Mouse (Mus musculus) hindbrain, embryonic 12.5 days (tissue): ENCODE data around the gene Rras2. TPM values are rescaled to one million over a fixed set of nuclear protein-coding genes. Genes with fewer than 3 reads are reported as not detected.
A peak's percentile ranks its signal among the peaks of the same experiment; 100 is the strongest.

Experiments
- ATAC-seq: fragments of 200-750 bp; cut with Nextera tagmentation; 2 replicates; pipeline ENCODE4 v1.8.0; 2017; ENCODE audit warnings: moderate TSS enrichment; ENCODE audit not compliant: low FRiP score
- H3K27ac ChIP-seq: fragments of 300-500 bp; sonication (generic); 2 replicates; pipeline ENCODE4 v1.5.1; 2016; ENCODE audit warnings: mild to moderate bottlenecking
- H3K27me3 ChIP-seq: fragments of 300-500 bp; sonication (generic); 2 replicates; pipeline ENCODE4 v1.6.1; 2016; ENCODE audit warnings: mild to moderate bottlenecking
- H3K36me3 ChIP-seq: fragments of 300-500 bp; sonication (generic); 2 replicates; pipeline ENCODE4 v1.6.1; 2016; ENCODE audit warnings: mild to moderate bottlenecking
- H3K4me1 ChIP-seq: fragments of 300-500 bp; sonication (generic); 2 replicates; pipeline ENCODE4 v1.6.1; 2016
- H3K4me2 ChIP-seq: fragments of 300-500 bp; sonication (generic); replicated peaks from 2 replicates; pipeline ENCODE4 v1.6.1; 2016; ENCODE audit warnings: mild to moderate bottlenecking
- H3K4me3 ChIP-seq: fragments of 300-500 bp; sonication (generic); 2 replicates; pipeline ENCODE4 v1.5.1; 2016; ENCODE audit warnings: mild to moderate bottlenecking
- H3K9ac ChIP-seq: fragments of 300-500 bp; sonication (generic); 2 replicates; pipeline ENCODE4 v1.6.1; 2016; ENCODE audit warnings: mild to moderate bottlenecking, moderate library complexity
- H3K9me3 ChIP-seq: fragments of 300-500 bp; sonication (generic); replicated peaks from 2 replicates; pipeline ENCODE4 v1.6.1; 2016; ENCODE audit warnings: mild to moderate bottlenecking
- WGBS: fragments of 180-500 bp; shearing (Covaris S2); methylation state at CpG from one replicate; pipeline ENCODE4 v1.1.7; 2016; 5-methylcytosine and 5-hydroxymethylcytosine counted together
- polyA plus RNA-seq: library from polyadenylated mRNA; unstranded; fragments of >200 nt; fragmentation: Nextera tagmentation; extraction: Ambion mirVana; gene quantifications from 2 replicates; pipeline ENCODE4 v1.2.1, GENCODE M21; 2016

Rras2 gene
- polyA plus RNA-seq, 1 experiment from 2014 or later = 21.7 TPM

GRCm38 (mm10) chr7:114037237-114037636 is 80.3 kb downstream of the Rras2 start:
- H3K4me3 ChIP-seq = no peak overlapping the region
- H3K36me3 ChIP-seq = peaks cover 7% of the 10 kb centered on the region; the same call in 1 of the 2 replicates

GRCm38 (mm10) chr7:114029596-114029995 is 88.0 kb downstream of the Rras2 start:
- ATAC-seq = no peak
- Histone ChIP-seq H3K9me3 (no peaks in the 10 kb centered on the region), H3K4me2 (no peak overlapping the region), H3K4me1 (no peaks in the 10 kb centered on the region), H3K36me3 (no peaks in the 10 kb centered on the region), H3K27me3 (no peaks in the 10 kb centered on the region), H3K4me3 (no peak overlapping the region), H3K27ac (no peak overlapping the region), H3K9ac (no peak overlapping the region)
- 91% methylated on average over 6 of the region's 6 CpGs for WGBS

More at GRCm38 (mm10) chr7:114037237-114037636, 80.3 kb downstream of the Rras2 start:
- Histone ChIP-seq H3K9me3 (no peaks in the 10 kb centered on the region), H3K27me3 (no peaks in the 10 kb centered on the region), H3K27ac (no peak overlapping the region), H3K4me1 (no peaks in the 10 kb centered on the region), H3K9ac (no peak overlapping the region), H3K4me2 (no peak overlapping the region)
- WGBS = 85% methylated on average over 4 of the region's 4 CpGs
- no peak for ATAC-seq

GRCm38 (mm10) chr7:114028828-114029227 is 88.8 kb downstream of the Rras2 start:
- Histone ChIP-seq H3K9ac (no peak overlapping the region), H3K9me3 (no peaks in the 10 kb centered on the region), H3K27me3 (no peaks in the 10 kb centered on the region), H3K4me2 (no peak overlapping the region), H3K4me3 (no peak overlapping the region), H3K36me3 (no peaks in the 10 kb centered on the region), H3K4me1 (no peaks in the 10 kb centered on the region), H3K27ac (no peak overlapping the region)
- 88% methylated on average over 5 of the region's 5 CpGs for WGBS
- no peak for ATAC-seq

- no peak for ATAC-seq
These were observed 90.2 kb downstream of the Rras2 start for GRCm38 (mm10) chr7:114027406-114027805.

GRCm38 (mm10) chr7:114026923-114027322 is 90.7 kb downstream of the Rras2 start:
- no peak for ATAC-seq
- H3K4me1 ChIP-seq = no peaks in the 10 kb centered on the region
- no peaks in the 10 kb centered on the region for H3K9me3 ChIP-seq
- no peak overlapping the region for H3K4me2 ChIP-seq
- no peaks in the 10 kb centered on the region for H3K36me3 ChIP-seq
- 89% methylated on average over 8 of the region's 8 CpGs for WGBS
- H3K4me3 ChIP-seq = no peak overlapping the region
- H3K27ac ChIP-seq = no peak overlapping the region
- H3K27me3 ChIP-seq = no peaks in the 10 kb centered on the region
- no peak overlapping the region for H3K9ac ChIP-seq

More at GRCm38 (mm10) chr7:114027406-114027805, 90.2 kb downstream of the Rras2 start:
- no peaks in the 10 kb centered on the region for H3K4me1 ChIP-seq
- no peaks in the 10 kb centered on the region for H3K27me3 ChIP-seq
- H3K9ac ChIP-seq = no peak overlapping the region
- H3K27ac ChIP-seq = no peak overlapping the region
- H3K4me2 ChIP-seq = no peak overlapping the region
- H3K4me3 ChIP-seq = no peak overlapping the region
- no peaks in the 10 kb centered on the region for H3K9me3 ChIP-seq
- H3K36me3 ChIP-seq = no peaks in the 10 kb centered on the region
- 91% methylated on average over 3 of the region's 3 CpGs for WGBS

- peak; percentile 70; the same call in 1 of the 2 replicates for ATAC-seq
These were observed 96.9 kb downstream of the Rras2 start for GRCm38 (mm10) chr7:114020704-114021093.

GRCm38 (mm10) chr7:114020057-114020703 is 97.4 kb downstream of the Rras2 start:
- Histone ChIP-seq H3K27me3 (peaks cover 8% of the 10 kb centered on the region; the same call in 1 of the 2 replicates), H3K4me3 (peak overlapping the region; percentile 32), H3K9me3 (no peaks in the 10 kb centered on the region), H3K4me2 (peak overlapping the region; percentile 58), H3K9ac (no peak overlapping the region), H3K36me3 (no peaks in the 10 kb centered on the region), H3K27ac (no peak overlapping the region), H3K4me1 (peaks cover 6% of the 10 kb centered on the region; the same call in 1 of the 2 replicates)
- 10% methylated on average over 11 of the region's 11 CpGs for WGBS
- ATAC-seq = no peak

More at GRCm38 (mm10) chr7:114020704-114021093, 96.9 kb downstream of the Rras2 start:
- Histone ChIP-seq H3K4me1 (peaks cover 6% of the 10 kb centered on the region; the same call in 1 of the 2 replicates), H3K4me3 (peak overlapping the region; percentile 32), H3K27ac (no peak overlapping the region), H3K9me3 (no peaks in the 10 kb centered on the region), H3K9ac (no peak overlapping the region), H3K36me3 (no peaks in the 10 kb centered on the region), H3K27me3 (peaks cover 8% of the 10 kb centered on the region; the same call in 1 of the 2 replicates), H3K4me2 (peak overlapping the region; percentile 58)
- WGBS = 3% methylated on average over 11 of the region's 11 CpGs

- H3K9ac ChIP-seq = no peak overlapping the region
- no peak overlapping the region for H3K4me2 ChIP-seq
- H3K36me3 ChIP-seq = no peaks in the 10 kb centered on the region
- no peaks in the 10 kb centered on the region for H3K9me3 ChIP-seq
- no peak for ATAC-seq
- 82% methylated on average over 3 of the region's 3 CpGs for WGBS
- H3K4me1 ChIP-seq = peaks cover 6% of the 10 kb centered on the region; the same call in 1 of the 2 replicates
- H3K27ac ChIP-seq = no peak overlapping the region
- peaks cover 8% of the 10 kb centered on the region; the same call in 1 of the 2 replicates for H3K27me3 ChIP-seq
- no peak overlapping the region for H3K4me3 ChIP-seq
These were observed 98.7 kb downstream of the Rras2 start for GRCm38 (mm10) chr7:114018861-114019260.

- Histone ChIP-seq H3K9me3 (no peaks in the 10 kb centered on the region), H3K4me3 (no peak overlapping the region), H3K27ac (no peak overlapping the region), H3K9ac (no peak overlapping the region), H3K27me3 (peaks cover 8% of the 10 kb centered on the region; the same call in 1 of the 2 replicates), H3K36me3 (no peaks in the 10 kb centered on the region), H3K4me2 (no peak overlapping the region), H3K4me1 (peaks cover 9% of the 10 kb centered on the region; the same call in 1 of the 2 replicates)
- WGBS = 84% methylated on average over 8 of the region's 8 CpGs
- no peak for ATAC-seq
These were observed 101.3 kb downstream of the Rras2 start for GRCm38 (mm10) chr7:114016001-114016949.

- H3K4me2 ChIP-seq = no peak overlapping the region
- WGBS = 61% methylated on average over 9 of the region's 9 CpGs
- H3K4me1 ChIP-seq = peaks cover 3% of the 10 kb centered on the region; the same call in 1 of the 2 replicates
- no peaks in the 10 kb centered on the region for H3K36me3 ChIP-seq
- no peak overlapping the region for H3K27ac ChIP-seq
- H3K9ac ChIP-seq = no peak overlapping the region
- ATAC-seq = no peak
- no peak overlapping the region for H3K4me3 ChIP-seq
- no peaks in the 10 kb centered on the region for H3K27me3 ChIP-seq
- H3K9me3 ChIP-seq = no peaks in the 10 kb centered on the region
These were observed 105.7 kb downstream of the Rras2 start for GRCm38 (mm10) chr7:114011726-114012443.

GRCm38 (mm10) chr7:114007565-114007964 is 110.0 kb downstream of the Rras2 start:
- H3K27ac ChIP-seq = no peak overlapping the region

More at GRCm38 (mm10) chr7:114007565-114007964, 110.0 kb downstream of the Rras2 start:
- ATAC-seq = no peak
- H3K36me3 ChIP-seq = no peaks in the 10 kb centered on the region
- no peak overlapping the region for H3K9ac ChIP-seq
- no peaks in the 10 kb centered on the region for H3K9me3 ChIP-seq
- no peak overlapping the region for H3K4me2 ChIP-seq
- peaks cover 9% of the 10 kb centered on the region for H3K4me1 ChIP-seq
- WGBS = 75% methylated on average over 5 of the region's 5 CpGs
- H3K27me3 ChIP-seq = no peaks in the 10 kb centered on the region
- no peak overlapping the region for H3K4me3 ChIP-seq
